Mouse (Mus musculus) ovary, adult 10 weeks (tissue): ENCODE measurements around the gene Eps15l1. TPM values are rescaled to one million over a fixed set of nuclear protein-coding genes. Genes with fewer than 3 reads are reported as not detected.

Experiments
- polyA plus RNA-seq: library from polyadenylated mRNA; stranded (reverse); fragments of 350-450 nt; fragmentation: Illumina TruSeq; extraction: RNeasy Lipid Tissue Mini Kit (QIAGEN cat#74804); gene quantifications from one replicate; pipeline ENCODE4 v1.2.3, GENCODE M21; 2014

Gene Eps15l1
- 37.0 TPM for polyA plus RNA-seq

GRCm38 (mm10) chr8:72421362-72422335, at the start of gene Eps15l1:
Gene Eps15l1 (minus strand): TSS chr8:72421460.

GRCm38 (mm10) chr8:72443338-72443993, 22.2 kb upstream of the Eps15l1 start, which contains the start of the genes Calr3 and 1700030K09Rik:
Gene Calr3 (minus strand): TSS chr8:72443870.
Gene 1700030K09Rik (plus strand): TSS chr8:72443880.

GRCm38 (mm10) chr8:72318801-72319322, 102.4 kb downstream of the Eps15l1 start, which contains the start of gene Klf2:
Gene Klf2 (plus strand): TSS chr8:72319033.

GRCm38 (mm10) chr8:72305210-72305905, 115.9 kb downstream of the Eps15l1 start, which contains the start of gene Gm10282:
Gene Gm10282 (minus strand): TSS chr8:72305260.

Other genes starting within 250 kb of the Eps15l1 start
- gene Hsh2d, start 231.8 kb downstream of the Eps15l1 start, polyA plus RNA-seq = not detected
- gene Cib3, start 208.6 kb downstream of the Eps15l1 start, polyA plus RNA-seq = not detected
- gene Gm11034, start 207.8 kb downstream of the Eps15l1 start, polyA plus RNA-seq = not detected
- gene Fam32a, start 201.7 kb downstream of the Eps15l1 start, polyA plus RNA-seq = 71.7 TPM
- gene Ap1m1, start 181.4 kb downstream of the Eps15l1 start, polyA plus RNA-seq = 17.5 TPM
- gene Gm10282, start 116.2 kb downstream of the Eps15l1 start, polyA plus RNA-seq = 3.6 TPM
- 13.2 TPM for gene Klf2, start 102.4 kb downstream of the Eps15l1 start, polyA plus RNA-seq
- 5.4 TPM for gene Calr3, start 22.4 kb upstream of the Eps15l1 start, polyA plus RNA-seq
- 0.80 TPM for gene 1700030K09Rik, start 22.4 kb upstream of the Eps15l1 start, polyA plus RNA-seq
- gene Cherp, start 53.8 kb upstream of the Eps15l1 start, polyA plus RNA-seq = 5.6 TPM
- 23.1 TPM for gene Slc35e1, start 71.2 kb upstream of the Eps15l1 start, polyA plus RNA-seq
- gene Med26, start 126.8 kb upstream of the Eps15l1 start, polyA plus RNA-seq = 2.3 TPM
- 49.8 TPM for gene Smim7, start 149.6 kb upstream of the Eps15l1 start, polyA plus RNA-seq
- 0.97 TPM for gene Tmem38a, start 150.6 kb upstream of the Eps15l1 start, polyA plus RNA-seq
- 1.3 TPM for gene Nwd1, start 225.3 kb upstream of the Eps15l1 start, polyA plus RNA-seq